Mouse (Mus musculus): ENCODE measurements at regions not wholly inside any gene's neighbourhood (a gene's known extent, or its start where the extent isn't known, plus 50 kb on each side); places are given as distances from the start of the nearest gene placed in this dataset.
"Not testable (repeated sequence)": the region's sequence is repeated elsewhere in the genome, so short reads cannot be mapped to it uniquely, and the experiment has no call there.

DNA sequence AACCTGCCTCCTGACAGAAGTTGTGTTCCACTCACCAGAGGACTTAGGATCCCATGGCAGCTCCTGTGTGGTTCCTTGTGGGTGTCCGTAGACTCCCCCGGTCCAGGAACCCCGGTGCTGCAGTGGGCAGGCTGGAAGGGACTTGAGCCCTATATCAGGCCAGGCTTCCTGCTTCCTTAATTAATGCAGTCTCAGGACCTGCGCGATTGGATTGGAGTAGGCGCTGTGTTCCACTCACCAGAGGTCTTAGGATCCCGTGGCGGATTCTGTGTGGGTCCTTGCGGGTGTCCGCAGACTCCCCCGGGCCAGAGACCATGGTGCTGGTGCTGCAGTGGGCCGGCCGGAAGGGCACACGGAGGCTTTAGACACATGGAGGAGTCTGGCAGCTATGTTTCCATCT is 288.7 kb downstream of the Fut8 start:
- not testable (repeated sequence) for DNase-seq

GRCm38 (mm10) chr12:77527499-77527898 is 289.6 kb downstream of the Fut8 start:
- no peak for DNase-seq

DNA sequence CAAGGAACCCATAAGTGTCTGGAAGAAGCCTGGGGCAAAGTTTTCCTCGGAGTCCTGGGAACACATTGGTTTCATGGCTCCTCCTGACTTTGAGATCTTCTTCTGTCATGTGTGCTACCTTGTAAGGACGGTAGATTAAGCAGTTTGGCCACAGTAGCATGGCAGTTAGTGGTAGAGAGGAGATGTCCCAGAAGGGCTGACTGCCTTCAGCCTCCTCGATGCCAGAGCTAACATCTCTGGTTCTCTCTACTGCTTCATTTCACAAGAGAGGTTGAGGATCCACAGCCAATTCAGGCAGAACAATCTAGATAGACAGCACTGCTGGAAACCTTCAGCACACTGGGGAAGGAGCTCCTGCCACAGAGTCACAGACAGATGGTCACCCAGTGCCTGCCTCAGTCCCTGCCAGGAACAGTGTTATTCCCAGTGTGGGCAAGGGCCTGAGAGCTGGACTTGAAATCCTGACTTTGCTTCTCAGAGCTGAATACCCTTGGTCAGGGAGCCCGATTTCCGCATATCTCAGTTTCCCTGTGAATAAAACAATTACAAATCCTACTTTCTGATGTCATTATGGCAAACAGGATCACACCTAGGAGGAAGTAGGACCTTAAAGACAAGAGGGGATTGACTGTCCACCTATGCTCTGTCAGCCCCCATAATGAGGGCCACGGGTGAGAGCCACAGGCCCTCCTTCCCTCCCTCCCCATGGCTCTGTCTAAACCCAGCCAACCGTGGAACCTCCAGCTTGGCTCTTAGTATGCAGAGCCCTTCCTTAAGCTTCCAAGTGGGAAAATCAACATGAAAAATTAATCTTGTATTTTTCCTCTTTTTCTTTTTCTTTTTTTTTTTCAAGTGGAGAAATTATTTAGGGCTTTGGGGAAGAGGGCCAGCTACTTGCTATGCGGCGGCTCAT is 290.3 kb downstream of the Fut8 start:
- DNase-seq, result no peak

GRCm38 (mm10) chr12:77528868-77529271 is 290.9 kb downstream of the Fut8 start:
- no peak for DNase-seq

DNA sequence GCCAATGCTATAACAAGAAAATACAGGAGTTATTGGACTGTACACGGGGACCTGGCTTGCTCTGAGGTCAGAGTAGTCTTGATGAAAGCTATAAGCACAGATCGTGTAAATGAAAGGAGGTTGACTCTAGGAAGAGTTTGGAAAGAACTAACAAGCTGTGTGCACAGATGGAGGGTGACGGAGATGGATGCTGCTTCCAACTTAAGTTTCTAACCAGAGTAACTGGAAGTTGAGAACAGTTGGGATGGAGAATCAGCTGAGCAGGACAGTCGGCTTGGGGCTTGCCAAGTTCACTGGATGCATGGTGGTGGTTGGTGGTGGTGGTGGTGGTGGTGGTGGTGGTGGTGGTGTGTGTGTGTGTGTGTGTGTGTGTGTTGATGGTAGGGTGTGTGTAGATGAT is 291.5 kb downstream of the Fut8 start:
- no peak for DNase-seq

- no peak for DNase-seq
These were observed 292.0 kb downstream of the Fut8 start for GRCm38 (mm10) chr12:77529955-77530354.

GRCm38 (mm10) chr12:77531294-77531693 is 293.4 kb downstream of the Fut8 start:
- no peak for DNase-seq

DNA sequence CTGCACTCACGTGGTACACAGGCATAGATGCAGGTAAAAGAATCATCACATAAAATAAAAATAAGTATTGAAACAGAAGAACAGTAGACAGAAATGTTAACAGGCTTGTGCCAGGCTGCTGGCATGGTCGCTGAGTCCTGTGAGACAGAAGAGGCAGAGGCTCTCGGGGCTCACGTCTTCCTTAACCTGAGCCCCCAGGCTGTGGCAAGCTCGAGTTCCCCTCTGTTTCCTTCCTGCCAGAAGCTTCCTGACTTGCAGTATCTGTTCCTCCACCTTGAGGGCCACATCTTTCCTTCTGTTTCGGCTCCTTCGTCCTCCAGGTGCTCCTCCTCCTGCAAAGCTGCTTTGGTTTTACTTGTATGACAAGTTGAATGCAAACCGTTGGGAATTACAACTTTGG is 294.6 kb downstream of the Fut8 start:
- DNase-seq, result no peak

- DNase-seq, result no peak
These were observed 295.7 kb downstream of the Fut8 start for GRCm38 (mm10) chr12:77533606-77534005.

- DNase-seq, result no peak
These were observed 296.2 kb downstream of the Fut8 start for GRCm38 (mm10) chr12:77534079-77534478.

DNA sequence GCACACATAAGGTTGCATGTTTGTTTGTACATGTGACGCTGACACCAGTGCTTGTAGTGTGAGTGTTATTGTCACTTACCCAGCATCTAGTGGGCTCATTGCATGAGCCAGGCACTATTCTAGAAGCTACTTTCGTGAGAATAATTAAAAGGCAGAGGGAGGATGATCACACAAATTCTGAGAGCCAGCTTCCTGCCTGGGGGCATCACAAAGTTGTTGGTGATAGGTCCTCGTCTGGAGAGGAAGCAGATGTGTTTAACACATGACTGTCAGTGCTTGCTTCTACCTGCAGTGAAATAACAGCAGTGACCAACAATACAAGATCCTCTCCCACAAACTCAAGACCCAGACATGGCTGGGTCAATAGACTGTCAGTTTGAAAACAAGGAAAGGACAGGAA is 297.2 kb downstream of the Fut8 start:
- no peak for DNase-seq

GRCm38 (mm10) chr12:77537139-77537848 is 299.4 kb downstream of the Fut8 start:
- DNase-seq, result no peak

- no peak for DNase-seq
These were observed 301.9 kb downstream of the Fut8 start for GRCm38 (mm10) chr12:77539661-77540431.

DNA sequence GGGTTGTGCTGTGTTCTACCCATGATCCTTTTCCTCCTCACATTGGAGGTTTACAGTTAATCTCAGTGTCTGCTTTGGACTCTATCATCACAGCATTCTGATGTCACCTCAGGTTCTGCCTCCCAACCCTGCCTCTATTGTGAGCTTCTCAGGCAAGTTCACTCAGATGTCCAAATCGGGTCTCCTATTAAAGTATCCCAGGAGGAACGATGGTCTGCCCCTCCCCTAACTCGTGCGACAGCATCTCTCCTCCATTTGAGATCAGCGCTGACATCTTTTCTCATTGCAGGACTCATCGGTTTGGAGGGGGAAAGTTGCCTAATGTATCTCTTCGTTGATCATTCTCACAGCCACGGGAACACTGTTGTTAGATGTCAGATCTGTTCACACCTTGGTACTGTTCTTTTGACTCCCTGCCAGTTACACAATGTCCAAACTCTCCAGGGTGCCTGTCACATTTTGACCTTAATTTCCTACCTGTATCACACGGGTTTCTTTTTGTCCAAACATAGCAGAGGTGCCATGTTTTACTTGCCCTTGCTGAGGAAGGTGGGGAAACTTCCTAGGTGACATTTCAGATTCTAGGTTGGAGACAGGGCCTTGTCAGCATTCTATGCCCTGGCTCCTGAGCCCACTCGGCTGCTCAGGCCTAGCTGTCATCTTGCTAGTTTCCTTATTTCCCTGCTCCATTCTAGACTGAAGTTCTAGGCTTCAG is 303.3 kb downstream of the Fut8 start:
- no peak for DNase-seq

DNA sequence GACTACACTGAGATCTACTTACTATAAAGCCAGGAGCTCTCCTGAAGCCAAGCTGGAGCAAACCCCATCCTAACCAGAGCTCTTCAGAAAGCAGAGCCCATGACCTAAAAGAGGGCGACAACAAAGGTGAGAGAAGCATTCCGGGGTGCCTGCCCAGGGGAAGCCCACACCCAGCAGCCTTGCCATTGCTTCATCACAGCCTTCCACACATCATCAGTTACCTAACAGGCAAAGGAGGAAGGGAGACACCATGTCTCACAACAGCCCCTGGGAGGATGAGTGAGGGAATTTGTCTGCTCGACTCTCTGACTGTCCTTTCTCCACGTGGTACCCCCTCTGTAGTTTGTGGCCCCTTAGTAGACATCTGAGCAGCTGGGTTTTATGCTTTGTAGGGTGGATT is 303.9 kb downstream of the Fut8 start:
- DNase-seq, result no peak

GRCm38 (mm10) chr12:77543651-77544050 is 305.7 kb downstream of the Fut8 start:
- no peak for DNase-seq

DNA sequence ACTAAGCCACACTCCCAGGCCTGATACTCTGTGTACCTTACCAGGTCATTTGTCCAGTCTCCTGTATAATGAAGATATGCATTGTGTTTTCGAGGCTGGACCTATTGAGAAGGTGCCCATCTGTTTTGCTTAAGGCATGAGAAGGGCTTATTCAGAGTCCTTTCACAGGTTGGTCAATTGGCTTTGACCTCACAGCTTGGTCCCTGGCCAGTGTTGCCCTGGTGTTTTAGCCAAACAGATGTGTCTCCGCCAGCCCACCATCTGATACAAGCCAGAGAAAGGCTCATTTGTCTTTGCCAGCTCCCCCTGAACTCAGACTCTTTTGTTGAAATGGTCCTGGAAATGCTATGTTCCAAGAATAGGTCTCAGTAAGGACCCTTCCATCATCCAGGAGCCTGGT is 308.2 kb downstream of the Fut8 start:
- no peak for DNase-seq

DNA sequence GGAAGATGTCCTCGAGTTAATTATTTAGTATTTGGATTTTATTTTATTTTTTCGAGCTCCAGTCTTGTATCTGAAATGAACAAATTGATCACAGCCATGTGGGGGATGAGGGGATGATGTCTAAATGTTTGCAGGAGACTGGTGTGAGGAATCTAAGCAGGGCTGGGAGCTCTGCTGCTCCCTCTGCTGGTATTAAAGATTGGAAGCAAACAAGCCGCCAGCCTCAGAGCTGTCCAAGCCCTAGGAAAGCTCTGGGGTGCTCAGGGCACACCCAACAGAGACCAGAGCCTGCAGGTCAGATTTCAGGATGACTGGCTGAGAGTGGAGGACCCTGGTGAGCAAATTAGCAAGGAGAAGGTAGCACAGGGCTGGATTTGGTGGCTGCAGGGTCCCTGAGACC is 330.4 kb downstream of the Fut8 start:
- DNase-seq, result peak; percentile 46

DNA sequence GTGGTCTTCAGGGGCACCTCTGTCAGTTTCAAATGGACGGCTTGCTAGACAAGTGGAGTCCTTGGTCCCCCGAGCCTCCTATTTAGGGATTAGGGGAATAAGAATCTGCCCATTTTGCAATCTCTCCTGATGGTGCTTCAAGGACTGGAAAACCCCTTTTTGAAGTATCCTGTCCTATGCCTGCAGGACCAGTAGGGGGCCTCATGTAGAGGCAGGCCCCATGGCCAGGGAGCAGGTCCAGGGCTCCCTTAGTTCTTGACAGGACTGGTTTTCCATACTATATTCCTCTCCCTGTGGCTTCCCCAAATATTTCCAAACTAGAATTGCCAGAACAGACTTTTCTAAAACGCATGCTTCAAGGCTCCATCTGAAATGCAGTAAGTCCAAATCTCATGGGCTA is 332.6 kb downstream of the Fut8 start:
- no peak for DNase-seq

- no peak for DNase-seq
These were observed 333.1 kb downstream of the Fut8 start for GRCm38 (mm10) chr12:77571071-77571470.

DNA sequence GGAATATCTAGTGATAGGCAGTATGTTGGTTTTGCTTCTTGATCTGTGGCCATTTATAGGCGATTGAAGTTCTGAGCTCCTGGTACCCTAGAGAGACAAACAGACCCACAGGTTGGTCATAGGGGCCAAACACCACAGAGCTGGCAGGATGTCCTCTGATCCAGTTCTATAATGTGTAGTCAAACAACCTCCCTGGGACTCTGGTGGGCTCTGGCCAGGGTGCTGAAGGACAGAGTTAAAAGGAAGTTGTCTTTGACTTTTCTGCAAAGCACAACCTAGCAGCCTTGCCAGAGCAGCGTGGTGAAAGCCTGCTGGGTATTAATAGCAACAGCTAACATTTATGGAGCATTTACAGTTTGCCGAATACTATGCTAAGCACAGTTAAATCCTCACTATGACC is 337.1 kb downstream of the Fut8 start:
- no peak for DNase-seq

GRCm38 (mm10) chr12:77588297-77588696 is 350.4 kb downstream of the Fut8 start:
- no peak for DNase-seq

DNA sequence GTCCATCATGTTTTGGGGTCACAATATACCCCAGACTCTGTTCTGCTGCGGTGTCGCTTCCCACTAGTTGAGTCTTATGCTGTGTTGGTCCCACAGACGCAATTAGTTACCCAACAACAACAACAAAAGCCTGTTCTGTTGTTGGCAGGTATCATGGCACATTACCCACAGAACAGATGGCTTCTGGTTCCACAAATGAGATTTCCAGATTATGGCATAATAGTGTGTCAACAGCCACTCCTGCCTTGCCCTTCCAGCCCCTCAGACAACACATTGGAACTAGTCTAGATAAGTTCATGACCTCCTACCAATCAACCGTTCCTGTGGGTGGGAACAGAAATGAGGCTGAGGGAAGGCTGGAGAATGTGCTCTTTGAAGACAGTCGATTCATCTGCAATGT is 351.5 kb downstream of the Fut8 start:
- no peak for DNase-seq

Measured in right cerebral cortex, adult 18-20 months (tissue).